Mouse (Mus musculus) hindbrain, embryonic 15.5 days (tissue): ENCODE measurements around the gene Sh3bgr. TPM values are rescaled to one million over a fixed set of nuclear protein-coding genes. Genes with fewer than 3 reads are reported as not detected.

Experiments used
- ATAC-seq: fragments of 200-750 bp; cut with Nextera tagmentation; 2 replicates; pipeline ENCODE4 v1.8.0; 2017; ENCODE audit warnings: low read depth, moderate number of reproducible peaks, moderate TSS enrichment; ENCODE audit not compliant: low FRiP score
- H3K27ac ChIP-seq: fragments of 300-500 bp; sonication (generic); replicated peaks from 2 replicates; pipeline ENCODE4 v1.5.1; 2015; ENCODE audit warnings: mild to moderate bottlenecking, inconsistent platforms
- H3K27me3 ChIP-seq: fragments of 300-500 bp; sonication (generic); 2 replicates; pipeline ENCODE4 v1.6.1; 2015; ENCODE audit warnings: control low read depth, inconsistent platforms
- H3K36me3 ChIP-seq: fragments of 300-500 bp; sonication (generic); 2 replicates; pipeline ENCODE4 v1.6.1; 2015; ENCODE audit warnings: control low read depth, inconsistent platforms
- H3K4me1 ChIP-seq: fragments of 300-500 bp; sonication (generic); replicated peaks from 2 replicates; pipeline ENCODE4 v1.6.1; 2015; ENCODE audit warnings: control low read depth, inconsistent platforms
- H3K4me2 ChIP-seq: fragments of 300-500 bp; sonication (generic); 2 replicates; pipeline ENCODE4 v1.6.1; 2015; ENCODE audit warnings: moderate library complexity, mild to moderate bottlenecking, inconsistent platforms
- H3K4me3 ChIP-seq: fragments of 300-500 bp; sonication (generic); 2 replicates; pipeline ENCODE4 v1.5.1; 2015; ENCODE audit warnings: mild to moderate bottlenecking, inconsistent platforms
- H3K9ac ChIP-seq: fragments of 300-500 bp; sonication (generic); 2 replicates; pipeline ENCODE4 v1.6.1; 2015; ENCODE audit warnings: inconsistent platforms
- H3K9me3 ChIP-seq: fragments of 300-500 bp; sonication (generic); 2 replicates; pipeline ENCODE4 v1.6.1; 2016; ENCODE audit warnings: control low read depth, inconsistent platforms
- WGBS: fragments of 180-500 bp; shearing (Covaris S2); methylation state at CpG from one replicate; pipeline ENCODE4 v1.1.7; 2015; 5-methylcytosine and 5-hydroxymethylcytosine counted together
- polyA plus RNA-seq: library from polyadenylated mRNA; unstranded; fragments of >200 nt; fragmentation: Nextera tagmentation; extraction: Ambion mirVana; gene quantifications from 2 replicates; pipeline ENCODE4 v1.2.1, GENCODE M21; 2015

The Sh3bgr gene
- polyA plus RNA-seq, 1 experiment from 2014 or later: 1.7 TPM

GRCm38 (mm10) chr16:96221491-96221890, 21.2 kb downstream of the Sh3bgr start:
- Histone ChIP-seq H3K27me3 (no peaks in the 10 kb centered on the region), H3K4me3 (no peak overlapping the region), H3K4me2 (no peak overlapping the region), H3K9ac (no peak overlapping the region), H3K4me1 (no peaks in the 10 kb centered on the region), H3K36me3 (no peaks in the 10 kb centered on the region), H3K27ac (no peak overlapping the region), H3K9me3 (no peaks in the 10 kb centered on the region)
- 72% methylated on average over 5 of the region's 5 CpGs for WGBS
- ATAC-seq: no peak

DNA sequence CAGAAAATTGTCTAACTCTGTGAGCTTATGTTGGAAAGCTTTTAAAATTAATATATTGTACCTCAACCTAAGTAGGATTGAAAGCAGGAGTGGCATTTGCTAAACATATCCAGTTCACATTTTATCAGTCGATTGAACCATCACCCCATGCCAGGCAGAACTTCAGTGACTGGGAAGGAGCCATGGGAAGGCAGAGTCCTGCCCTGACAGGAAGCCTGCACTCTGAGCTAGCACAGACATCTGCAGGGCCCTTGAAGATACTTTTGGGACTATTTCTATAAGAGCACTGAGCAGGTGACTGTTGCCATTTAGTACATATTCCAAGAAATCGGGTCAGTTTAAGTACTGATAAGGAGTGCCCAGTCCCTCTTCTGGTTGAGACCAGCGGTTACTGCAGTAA, 21.7 kb downstream of the Sh3bgr start:
- Histone ChIP-seq H3K9me3 (no peaks in the 10 kb centered on the region), H3K4me2 (no peak overlapping the region), H3K27ac (no peak overlapping the region), H3K4me3 (no peak overlapping the region), H3K4me1 (no peaks in the 10 kb centered on the region), H3K9ac (no peak overlapping the region), H3K36me3 (no peaks in the 10 kb centered on the region), H3K27me3 (no peaks in the 10 kb centered on the region)
- 93% methylated on average over 3 of the region's 3 CpGs for WGBS
- no peak for ATAC-seq

DNA sequence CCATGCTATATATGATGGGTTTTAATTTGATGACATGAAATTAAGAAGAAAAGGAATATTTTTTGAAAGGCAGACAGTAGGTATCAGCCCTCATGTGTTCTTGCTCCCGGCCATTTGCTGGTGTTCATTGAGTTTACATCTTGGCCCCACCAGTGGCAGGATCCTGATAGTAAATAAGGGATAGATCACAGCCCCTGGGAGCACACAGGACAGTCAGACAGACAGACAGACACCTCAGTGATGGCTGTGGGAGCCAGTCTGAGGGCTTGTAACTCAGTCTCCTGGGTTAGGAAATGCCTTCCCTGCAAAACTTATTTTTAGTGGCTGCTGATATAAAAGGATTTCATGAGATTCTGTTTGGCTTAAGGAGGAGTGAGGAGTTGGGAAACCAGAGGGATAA, 22.2 kb downstream of the Sh3bgr start:
- ATAC-seq: no peak
- WGBS: 89% methylated on average over 1 of the region's 1 CpGs
- H3K27me3 ChIP-seq: no peaks in the 10 kb centered on the region
- H3K4me1 ChIP-seq: no peaks in the 10 kb centered on the region
- H3K9me3 ChIP-seq: no peaks in the 10 kb centered on the region
- no peak overlapping the region for H3K4me3 ChIP-seq
- no peak overlapping the region for H3K27ac ChIP-seq
- no peak overlapping the region for H3K4me2 ChIP-seq
- no peaks in the 10 kb centered on the region for H3K36me3 ChIP-seq
- H3K9ac ChIP-seq: no peak overlapping the region

- Histone ChIP-seq H3K4me1 (peaks cover 7% of the 10 kb centered on the region; the same call in 1 of the 2 replicates), H3K4me3 (no peak overlapping the region), H3K27ac (no peak overlapping the region), H3K9me3 (no peaks in the 10 kb centered on the region), H3K27me3 (no peaks in the 10 kb centered on the region), H3K36me3 (no peaks in the 10 kb centered on the region), H3K9ac (no peak overlapping the region), H3K4me2 (no peak overlapping the region)
- WGBS: 81% methylated on average over 13 of the region's 13 CpGs
- ATAC-seq: no peak
Observed at GRCm38 (mm10) chr16:96228438-96228837, 28.2 kb downstream of the Sh3bgr start.

GRCm38 (mm10) chr16:96229044-96229555, 28.9 kb downstream of the Sh3bgr start:
- ATAC-seq: no peak

GRCm38 (mm10) chr16:96230411-96230810, 30.2 kb downstream of the Sh3bgr start:
- no peak overlapping the region for H3K4me2 ChIP-seq
- 26% methylated on average over 11 of the region's 11 CpGs for WGBS
- no peaks in the 10 kb centered on the region for H3K27me3 ChIP-seq
- H3K27ac ChIP-seq: no peak overlapping the region
- ATAC-seq: peak; percentile 65; the same call in 1 of the 2 replicates
- peaks cover 9% of the 10 kb centered on the region for H3K4me1 ChIP-seq
- H3K4me3 ChIP-seq: no peak overlapping the region
- H3K36me3 ChIP-seq: no peaks in the 10 kb centered on the region
- H3K9me3 ChIP-seq: no peaks in the 10 kb centered on the region
- no peak overlapping the region for H3K9ac ChIP-seq

More at GRCm38 (mm10) chr16:96229044-96229555, 28.9 kb downstream of the Sh3bgr start:
- Histone ChIP-seq H3K9me3 (no peaks in the 10 kb centered on the region), H3K9ac (no peak overlapping the region), H3K27ac (0 out of 2 replicates have a peak overlapping the region, but pooled peaks have one; percentile 8), H3K4me1 (peaks cover 7% of the 10 kb centered on the region; the same call in 1 of the 2 replicates), H3K27me3 (no peaks in the 10 kb centered on the region), H3K36me3 (no peaks in the 10 kb centered on the region), H3K4me2 (no peak overlapping the region), H3K4me3 (no peak overlapping the region)
- WGBS: 41% methylated on average over 8 of the region's 8 CpGs

DNA sequence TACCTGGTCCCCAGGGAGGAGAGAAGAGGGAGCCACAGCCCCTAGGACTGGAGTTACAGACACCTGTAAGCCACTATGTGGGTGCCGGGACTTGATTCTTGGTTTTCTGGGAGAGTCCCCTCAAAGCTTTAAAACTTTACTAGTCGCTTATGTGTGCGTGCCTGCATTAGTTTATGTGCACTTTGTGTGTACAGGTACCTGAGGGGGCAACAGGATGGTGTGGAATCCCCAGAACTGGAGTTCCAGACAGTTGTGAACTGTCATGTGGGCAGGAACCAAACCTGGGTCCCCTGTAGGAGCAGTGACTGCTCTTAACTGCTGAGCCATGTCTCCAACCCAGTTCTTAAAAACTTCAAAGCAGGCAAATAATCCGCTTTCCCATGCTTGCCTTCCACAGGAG, 31.0 kb downstream of the Sh3bgr start:
- no peak for ATAC-seq
- no peak overlapping the region for H3K4me2 ChIP-seq
- H3K4me1 ChIP-seq: peaks cover 15% of the 10 kb centered on the region
- no peak overlapping the region for H3K9ac ChIP-seq
- H3K27ac ChIP-seq: no peak overlapping the region
- no peaks in the 10 kb centered on the region for H3K27me3 ChIP-seq
- H3K4me3 ChIP-seq: no peak overlapping the region
- H3K36me3 ChIP-seq: no peaks in the 10 kb centered on the region
- WGBS: 93% methylated on average over 4 of the region's 4 CpGs
- no peaks in the 10 kb centered on the region for H3K9me3 ChIP-seq

- no peak for ATAC-seq
- no peak overlapping the region for H3K4me2 ChIP-seq
- no peak overlapping the region for H3K27ac ChIP-seq
- no peaks in the 10 kb centered on the region for H3K27me3 ChIP-seq
- no peak overlapping the region for H3K4me3 ChIP-seq
- no peak overlapping the region for H3K9ac ChIP-seq
- H3K4me1 ChIP-seq: peaks cover 15% of the 10 kb centered on the region
- H3K36me3 ChIP-seq: no peaks in the 10 kb centered on the region
- H3K9me3 ChIP-seq: no peaks in the 10 kb centered on the region
- 85% methylated on average over 8 of the region's 8 CpGs for WGBS
Observed at GRCm38 (mm10) chr16:96231974-96232373, 31.7 kb downstream of the Sh3bgr start.

DNA sequence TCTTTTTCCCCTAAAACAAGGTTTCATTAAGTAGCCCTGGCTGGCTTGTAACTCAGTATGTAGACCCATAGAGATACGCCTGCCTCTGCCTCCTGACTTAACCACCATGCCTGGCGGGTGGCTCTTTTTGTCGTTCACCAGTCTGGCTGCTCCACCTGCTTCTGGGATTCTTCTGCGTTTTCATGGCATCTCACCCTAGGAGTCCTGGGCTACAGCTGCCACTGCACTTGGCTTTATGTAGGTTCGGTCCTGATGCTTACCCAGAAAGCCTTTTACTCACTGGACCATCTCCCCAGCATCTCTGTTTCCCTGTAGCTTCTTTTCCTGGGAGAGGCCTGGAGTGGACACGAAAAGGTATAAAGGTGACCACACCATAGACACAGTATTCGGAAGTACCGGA, 33.7 kb downstream of the Sh3bgr start:
- Histone ChIP-seq H3K27me3 (no peaks in the 10 kb centered on the region), H3K9ac (no peak overlapping the region), H3K4me1 (peaks cover 10% of the 10 kb centered on the region), H3K36me3 (no peaks in the 10 kb centered on the region), H3K9me3 (no peaks in the 10 kb centered on the region), H3K4me2 (no peak overlapping the region), H3K27ac (no peak overlapping the region), H3K4me3 (no peak overlapping the region)
- 90% methylated on average over 8 of the region's 8 CpGs for WGBS
- ATAC-seq: no peak

DNA sequence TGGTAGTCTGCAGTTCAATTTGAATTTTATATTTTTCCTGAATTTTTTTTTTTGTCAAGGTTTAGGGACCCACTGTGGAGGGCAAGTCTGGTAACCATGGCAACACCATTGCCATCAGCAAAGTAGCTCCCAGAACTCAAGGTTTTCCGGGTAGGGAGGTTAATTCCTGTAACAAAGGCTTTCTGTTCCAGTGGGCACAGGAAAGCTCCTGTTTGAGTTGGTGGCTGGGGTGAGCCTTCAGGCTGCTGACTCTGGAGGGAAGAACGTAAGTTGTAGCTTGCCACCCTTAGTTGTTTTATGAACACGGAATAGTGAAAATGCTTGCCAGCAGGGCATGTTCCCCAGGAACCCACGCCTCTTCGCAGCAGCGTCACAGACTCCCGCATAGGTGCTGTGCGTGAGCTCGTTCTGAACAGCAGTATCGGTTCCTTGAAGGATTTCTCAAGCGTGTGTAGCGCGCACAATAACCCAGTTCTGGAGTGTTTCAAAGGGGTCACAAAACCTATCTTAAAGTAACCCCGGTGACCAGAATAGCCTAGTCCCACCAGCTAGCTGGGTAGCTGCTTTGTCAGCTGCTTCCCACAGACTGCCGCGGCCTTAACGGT, 35.2 kb downstream of the Sh3bgr start, which contains the start of gene B3galt5:
Gene B3galt5, plus strand, starts transcription at position 436 of the 605 bp plus-strand sequence.
- no peaks in the 10 kb centered on the region for H3K27me3 ChIP-seq
- no peak for ATAC-seq
- 51% methylated on average over 17 of the region's 17 CpGs for whole genome bisulfite sequencing
- no peak within 1 kb of the TSS for H3K4me3 ChIP-seq
- H3K9me3 ChIP-seq: no peaks in the 10 kb centered on the region
- peak within 1 kb of the TSS; percentile 64; the same call in 1 of the 2 replicates for H3K27ac ChIP-seq
- H3K9ac ChIP-seq: no peak within 1 kb of the TSS
- H3K4me1 ChIP-seq: peaks cover 7% of the 10 kb centered on the region; the same call in 1 of the 2 replicates
- no peaks in the 10 kb centered on the region for H3K36me3 ChIP-seq
- H3K4me2 ChIP-seq: peak within 1 kb of the TSS; percentile 11

DNA sequence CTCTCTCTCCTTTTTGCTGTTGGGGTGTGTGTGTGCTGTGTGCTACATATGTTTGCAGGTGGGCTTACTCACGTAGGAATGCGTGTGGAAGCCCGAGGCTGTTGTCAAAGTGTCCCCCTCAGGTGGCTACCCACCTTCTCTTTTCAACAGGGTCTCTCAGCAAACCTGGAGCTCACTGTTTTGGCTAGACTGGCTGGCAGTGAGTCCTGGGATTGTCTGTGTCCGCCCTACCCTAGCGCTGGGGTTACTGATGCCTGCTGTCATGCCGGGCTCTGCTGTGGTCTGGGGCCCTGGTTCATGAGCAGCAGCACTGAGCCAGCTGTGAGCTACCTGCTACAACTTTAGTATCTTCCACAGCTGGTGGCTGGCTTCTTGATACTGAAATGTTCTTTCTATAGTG, 44.2 kb downstream of the Sh3bgr start:
- Histone ChIP-seq H3K27me3 (no peaks in the 10 kb centered on the region), H3K9me3 (no peaks in the 10 kb centered on the region), H3K4me3 (no peak overlapping the region), H3K9ac (no peak overlapping the region), H3K36me3 (no peaks in the 10 kb centered on the region), H3K4me1 (no peaks in the 10 kb centered on the region), H3K4me2 (no peak overlapping the region), H3K27ac (no peak overlapping the region)
- 84% methylated on average over 6 of the region's 6 CpGs for WGBS
- no peak for ATAC-seq

DNA sequence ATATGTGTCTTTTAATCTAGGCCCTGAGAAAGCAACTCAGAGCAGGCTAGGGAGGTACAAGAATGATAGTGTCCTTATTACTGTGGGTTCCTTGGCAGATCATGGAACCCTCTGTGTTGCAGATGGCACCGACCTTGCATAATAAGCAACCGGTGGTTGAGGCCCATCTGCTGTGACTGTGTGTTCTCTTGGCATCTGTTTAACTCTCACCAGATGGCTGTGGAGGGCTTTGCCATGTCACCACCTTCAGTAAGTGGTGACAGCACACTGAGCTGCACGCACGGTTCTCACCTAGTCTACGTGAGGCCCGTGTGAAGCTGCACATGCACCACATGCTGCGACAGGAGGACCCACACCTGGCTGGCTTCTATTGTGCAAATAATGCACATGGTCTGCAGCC, 49.4 kb downstream of the Sh3bgr start:
- Histone ChIP-seq H3K9me3 (no peaks in the 10 kb centered on the region), H3K4me3 (no peak overlapping the region), H3K9ac (no peak overlapping the region), H3K4me1 (no peaks in the 10 kb centered on the region), H3K27ac (no peak overlapping the region), H3K36me3 (no peaks in the 10 kb centered on the region), H3K27me3 (no peaks in the 10 kb centered on the region), H3K4me2 (no peak overlapping the region)
- WGBS: 59% methylated on average over 7 of the region's 7 CpGs
- ATAC-seq: peak; percentile 54

DNA sequence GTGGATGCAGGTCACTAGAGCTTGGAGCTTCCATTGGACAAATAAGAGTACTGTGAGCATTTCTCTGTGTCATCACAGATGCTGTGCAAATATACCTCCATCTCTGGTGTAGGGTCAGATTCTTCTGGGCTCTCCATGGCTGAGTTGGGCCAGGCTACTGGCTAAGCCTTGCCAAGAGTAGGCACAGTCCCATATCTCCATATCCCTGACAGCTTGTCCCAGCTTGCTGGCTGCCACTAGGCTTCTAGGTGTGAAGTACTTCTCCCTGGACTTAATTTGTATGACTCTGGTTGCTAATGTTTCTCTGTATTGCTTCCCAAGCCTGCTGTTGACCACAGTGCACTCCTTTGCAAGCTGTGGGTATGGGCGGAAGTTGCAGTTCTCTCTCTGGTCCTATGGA, 51.9 kb downstream of the Sh3bgr start:
- H3K27ac ChIP-seq: no peak overlapping the region
- H3K9ac ChIP-seq: no peak overlapping the region
- H3K36me3 ChIP-seq: no peaks in the 10 kb centered on the region
- no peak overlapping the region for H3K4me3 ChIP-seq
- ATAC-seq: no peak
- H3K27me3 ChIP-seq: no peaks in the 10 kb centered on the region
- no peaks in the 10 kb centered on the region for H3K9me3 ChIP-seq
- H3K4me1 ChIP-seq: no peaks in the 10 kb centered on the region
- H3K4me2 ChIP-seq: no peak overlapping the region
- WGBS: 92% methylated on average over 1 of the region's 1 CpGs
